Mouse (Mus musculus) intestine, embryonic 14.5 days (tissue): ENCODE results near the gene Gse1. TPM values are rescaled to one million over a fixed set of nuclear protein-coding genes. Genes with fewer than 3 reads are reported as not detected.

ENCODE experiments used
- ATAC-seq: fragments of 200-750 bp; cut with Nextera tagmentation; replicated peaks from 2 replicates; pipeline ENCODE4 v1.8.0; 2017; ENCODE audit warnings: low read depth, moderate number of reproducible peaks, moderate TSS enrichment, moderate library complexity; ENCODE audit not compliant: low FRiP score, low TSS enrichment
- DNase-seq: peaks from one replicate; pipeline ENCODE4 v3.0.0-alpha.2; 2018; ENCODE audit warnings: low spot score
- H3K27ac ChIP-seq: fragments of 300-500 bp; sonication (generic); 2 replicates; pipeline ENCODE4 v1.5.1; 2014; ENCODE audit warnings: low read depth, mild to moderate bottlenecking, control low read depth
- H3K27me3 ChIP-seq: fragments of 300-500 bp; sonication (generic); replicated peaks from 2 replicates; pipeline ENCODE4 v1.6.1; 2014; ENCODE audit warnings: low read length, control low read depth; ENCODE audit not compliant: control insufficient read depth, insufficient read depth
- H3K36me3 ChIP-seq: fragments of 300-500 bp; sonication (generic); 2 replicates; pipeline ENCODE4 v1.6.1; 2014; ENCODE audit warnings: low read length, control low read depth; ENCODE audit not compliant: control insufficient read depth, insufficient read depth
- H3K4me1 ChIP-seq: fragments of 300-500 bp; sonication (generic); replicated peaks from 2 replicates; pipeline ENCODE4 v1.6.1; 2014; ENCODE audit warnings: low read length, control low read depth, mixed read lengths; ENCODE audit not compliant: control insufficient read depth, insufficient read depth
- H3K4me2 ChIP-seq: fragments of 300-500 bp; sonication (generic); 2 replicates; pipeline ENCODE4 v1.6.1; 2014; ENCODE audit warnings: low read length
- H3K4me3 ChIP-seq: fragments of 300-500 bp; sonication (generic); 2 replicates; pipeline ENCODE4 v1.5.1; 2014; ENCODE audit warnings: low read depth, low read length, control low read depth, mixed read lengths
- H3K9ac ChIP-seq: fragments of 300-500 bp; sonication (generic); 2 replicates; pipeline ENCODE4 v1.6.1; 2014; ENCODE audit warnings: mild to moderate bottlenecking, low read length
- H3K9me3 ChIP-seq: fragments of 300-500 bp; sonication (generic); 2 replicates; pipeline ENCODE4 v1.6.1; 2016; ENCODE audit warnings: low read length, control low read depth; ENCODE audit not compliant: control insufficient read depth
- WGBS: fragments of 180-500 bp; shearing (Covaris S2); extraction: QIAGEN DNeasy Blood & Tissue Kit; methylation state at CpG from one replicate; pipeline ENCODE4 v1.1.7; 2014; 5-methylcytosine and 5-hydroxymethylcytosine counted together
- polyA plus RNA-seq: library from polyadenylated mRNA; unstranded; fragments of >200 nt; fragmentation: Nextera tagmentation; extraction: Ambion mirVana; gene quantifications from 2 replicates; pipeline ENCODE4 v1.2.1, GENCODE M21; 2014

Gse1 gene
- polyA plus RNA-seq, 1 experiment from 2014 or later: 13.3 TPM

DNA sequence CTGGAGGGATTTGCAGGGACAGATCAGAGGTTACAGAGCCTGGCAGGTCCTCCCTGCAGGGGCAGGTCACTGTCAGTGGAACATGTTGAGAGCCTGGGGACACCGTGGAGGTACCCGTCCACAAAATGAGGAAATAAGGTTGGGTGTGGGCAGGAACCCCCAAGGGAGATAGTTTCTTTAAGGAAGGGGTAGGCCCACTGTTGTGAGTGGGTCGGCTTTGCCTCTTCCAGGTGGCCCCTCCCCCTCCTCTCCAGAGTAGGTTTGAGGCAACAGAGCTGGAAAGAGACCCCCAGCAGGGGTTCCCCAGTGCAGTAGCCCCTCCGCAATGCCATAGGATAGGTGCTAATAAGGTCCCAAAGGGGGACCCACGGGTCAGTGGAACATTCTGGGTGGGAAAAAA is 274.2 kb downstream of the Gse1 start:
- no peaks in the 10 kb centered on the region for H3K9me3 ChIP-seq
- H3K4me1 ChIP-seq: peaks cover 59% of the 10 kb centered on the region
- no peak overlapping the region for H3K27ac ChIP-seq
- no peaks in the 10 kb centered on the region for H3K27me3 ChIP-seq
- no peaks in the 10 kb centered on the region for H3K36me3 ChIP-seq
- ATAC-seq: no peak
- 55% methylated on average over 5 of the region's 5 CpGs for WGBS
- H3K4me2 ChIP-seq: no peak overlapping the region
- no peak overlapping the region for H3K9ac ChIP-seq
- no peak for DNase-seq
- no peak overlapping the region for H3K4me3 ChIP-seq

DNA sequence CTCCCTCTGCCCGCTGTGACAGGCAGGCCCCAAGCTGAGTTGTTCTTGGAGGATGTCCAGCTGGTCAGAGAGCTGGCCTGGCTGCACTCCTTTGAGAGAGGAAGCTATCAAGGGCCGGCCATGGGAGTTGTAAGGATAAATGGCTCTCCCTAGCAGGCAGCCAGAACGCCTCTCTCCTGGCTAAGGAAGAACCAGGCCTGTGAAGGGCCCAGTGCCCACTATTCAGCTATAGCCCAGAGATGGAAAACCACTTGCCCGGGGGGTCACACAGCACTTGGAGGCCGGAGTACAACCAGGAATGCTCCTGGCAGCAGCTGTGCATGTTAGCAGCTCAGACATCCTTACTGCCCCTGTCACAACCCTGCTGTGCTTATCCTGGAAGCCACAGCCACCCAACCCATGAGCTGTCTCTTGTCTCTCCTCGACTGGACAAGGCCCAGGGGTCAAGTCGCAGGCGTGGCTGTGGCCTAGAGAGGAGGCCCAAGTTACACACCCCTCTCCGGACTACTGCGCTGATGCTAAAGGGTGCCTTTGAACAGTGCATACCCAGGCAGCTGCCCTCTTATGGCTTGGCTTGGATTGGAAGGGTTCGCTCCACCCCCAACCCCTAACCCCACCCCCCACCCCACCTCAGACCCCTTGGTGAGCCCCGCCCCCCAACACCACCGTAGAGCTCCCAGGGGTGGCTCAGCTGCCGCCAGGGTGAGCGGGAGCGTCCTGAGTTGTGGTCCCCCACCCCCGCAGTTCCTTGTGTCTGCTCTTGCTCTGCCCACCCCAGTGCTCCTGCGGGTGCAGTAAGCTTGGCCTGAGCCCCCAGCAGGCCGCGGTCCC is 276.2 kb downstream of the Gse1 start:
- no peak overlapping the region for H3K27ac ChIP-seq
- no peak overlapping the region for H3K9ac ChIP-seq
- peak overlapping the region; percentile 41 for H3K4me2 ChIP-seq
- no peaks in the 10 kb centered on the region for H3K36me3 ChIP-seq
- H3K27me3 ChIP-seq: no peaks in the 10 kb centered on the region
- H3K4me3 ChIP-seq: no peak overlapping the region
- WGBS: 13% methylated on average over 19 of the region's 20 CpGs
- H3K4me1 ChIP-seq: peaks cover 54% of the 10 kb centered on the region
- no peaks in the 10 kb centered on the region for H3K9me3 ChIP-seq
- no peak for DNase-seq
- ATAC-seq: 0 out of 2 replicates have a peak, but pooled peaks have one; percentile 10

DNA sequence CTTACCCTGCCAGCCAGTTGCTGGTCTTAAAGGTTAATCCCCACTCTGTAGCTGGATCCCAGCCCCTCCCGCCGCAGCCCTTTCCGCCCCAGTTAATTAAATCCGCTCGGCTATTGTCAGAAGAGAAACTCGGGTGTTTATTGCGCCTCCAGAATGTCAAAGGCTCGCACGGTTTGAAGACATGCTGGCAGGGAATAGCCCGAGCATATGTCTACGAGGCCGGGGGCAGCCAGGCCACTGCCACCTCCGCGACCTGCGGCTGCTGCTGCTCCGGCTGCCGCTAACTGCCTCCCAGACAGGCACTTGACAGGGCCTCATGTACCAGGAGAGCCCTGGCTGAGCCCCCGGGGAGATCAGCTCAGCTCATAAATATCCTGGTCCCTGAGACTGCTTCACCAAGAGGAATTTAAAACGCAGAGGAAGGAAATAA is 276.8 kb downstream of the Gse1 start:
- no peak overlapping the region for H3K4me3 ChIP-seq
- DNase-seq: peak; percentile 73
- peaks cover 60% of the 10 kb centered on the region for H3K4me1 ChIP-seq
- no peaks in the 10 kb centered on the region for H3K9me3 ChIP-seq
- H3K4me2 ChIP-seq: peak overlapping the region; percentile 41
- H3K27me3 ChIP-seq: no peaks in the 10 kb centered on the region
- no peak overlapping the region for H3K9ac ChIP-seq
- H3K36me3 ChIP-seq: no peaks in the 10 kb centered on the region
- no peak overlapping the region for H3K27ac ChIP-seq
- 6% methylated on average over 19 of the region's 19 CpGs for WGBS
- ATAC-seq: no peak

DNA sequence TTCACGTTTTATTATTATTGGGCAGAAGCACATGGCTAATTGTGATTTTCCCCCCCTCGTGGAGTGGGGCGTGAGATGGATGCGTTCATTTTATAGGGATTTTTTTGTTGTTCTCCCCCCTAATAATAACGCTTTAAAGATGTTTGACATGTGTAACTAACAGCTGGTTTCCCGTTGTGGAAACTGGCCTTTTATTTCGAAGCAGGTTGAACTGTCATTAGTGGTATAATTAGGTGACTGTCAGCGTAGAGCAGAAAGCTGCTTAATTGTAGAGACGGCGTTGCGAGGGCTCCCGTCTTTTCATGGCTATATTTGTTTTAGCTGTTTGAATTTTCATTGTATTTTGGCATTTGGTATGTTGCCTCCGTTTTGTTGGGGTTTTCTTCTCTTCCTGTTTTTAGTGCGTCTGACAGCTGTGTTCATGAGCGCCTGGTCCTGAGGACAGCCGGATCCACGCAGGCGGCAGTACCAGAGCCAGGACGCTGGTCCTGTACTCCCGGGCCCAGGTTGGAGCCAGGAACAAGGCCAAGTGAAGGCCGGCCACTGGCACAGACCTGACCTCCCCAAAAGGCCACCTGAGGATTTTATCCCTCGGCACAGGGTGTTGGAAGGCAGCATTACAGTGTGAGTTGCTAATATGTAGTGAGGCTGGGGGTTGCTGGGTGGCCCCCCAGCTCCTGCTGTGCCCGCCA is 277.5 kb downstream of the Gse1 start:
- Histone ChIP-seq H3K27me3 (no peaks in the 10 kb centered on the region), H3K9ac (no peak overlapping the region), H3K4me2 (peak overlapping the region; percentile 41), H3K4me1 (peaks cover 67% of the 10 kb centered on the region), H3K4me3 (no peak overlapping the region), H3K9me3 (no peaks in the 10 kb centered on the region), H3K27ac (no peak overlapping the region), H3K36me3 (no peaks in the 10 kb centered on the region)
- ATAC-seq (no peak), DNase-seq (no peak)
- 33% methylated on average over 23 of the region's 23 CpGs for WGBS

DNA sequence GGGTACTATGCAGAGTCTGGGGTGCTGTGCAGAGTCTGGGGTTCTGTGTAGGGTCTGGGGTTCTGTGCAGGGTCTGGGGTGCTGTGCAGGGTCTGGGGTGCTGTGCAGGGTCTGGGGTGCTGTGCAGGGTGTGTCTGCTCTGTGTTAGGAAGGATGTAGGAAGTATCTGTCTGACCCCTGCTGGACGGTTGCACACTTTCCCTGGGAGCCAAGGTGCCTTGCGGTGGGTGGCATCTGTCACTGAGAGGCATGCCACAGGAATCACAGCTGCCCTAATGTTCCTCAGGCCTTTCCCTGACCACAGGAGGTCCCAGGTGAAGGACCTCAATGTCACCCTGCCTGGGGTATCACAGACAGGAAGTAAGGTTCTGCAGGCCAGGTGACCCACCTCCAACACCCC is 278.3 kb downstream of the Gse1 start:
- WGBS: 65% methylated on average over 2 of the region's 2 CpGs
- no peak overlapping the region for H3K9ac ChIP-seq
- no peak overlapping the region for H3K27ac ChIP-seq
- H3K4me1 ChIP-seq: peaks cover 75% of the 10 kb centered on the region
- ATAC-seq (no peak), DNase-seq (no peak)
- no peaks in the 10 kb centered on the region for H3K27me3 ChIP-seq
- no peak overlapping the region for H3K4me2 ChIP-seq
- no peak overlapping the region for H3K4me3 ChIP-seq
- H3K36me3 ChIP-seq: no peaks in the 10 kb centered on the region
- no peaks in the 10 kb centered on the region for H3K9me3 ChIP-seq

DNA sequence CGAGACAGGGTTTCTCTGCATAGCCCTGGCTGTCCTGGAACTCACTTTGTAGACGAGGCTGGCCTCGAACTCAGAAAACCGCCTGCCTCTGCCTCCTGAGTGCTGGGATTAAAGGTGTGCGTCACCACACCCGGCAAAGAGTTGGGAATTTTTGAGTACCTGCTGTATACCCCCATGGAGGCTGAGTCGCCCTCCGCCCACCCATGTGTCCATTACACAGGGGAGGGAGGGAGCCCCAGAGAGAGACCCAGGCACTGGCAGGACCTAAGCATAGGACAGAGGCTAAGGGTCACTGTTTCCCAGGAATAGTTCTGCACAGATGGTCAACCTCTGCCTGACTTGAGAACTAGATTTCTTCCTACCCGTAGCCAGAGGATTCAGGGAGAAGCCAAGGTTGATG is 279.0 kb downstream of the Gse1 start:
- DNase-seq (no peak), ATAC-seq (no peak)
- Histone ChIP-seq H3K9me3 (no peaks in the 10 kb centered on the region), H3K4me1 (peaks cover 78% of the 10 kb centered on the region), H3K4me2 (no peak overlapping the region), H3K27ac (no peak overlapping the region), H3K27me3 (no peaks in the 10 kb centered on the region), H3K4me3 (no peak overlapping the region), H3K36me3 (no peaks in the 10 kb centered on the region), H3K9ac (no peak overlapping the region)
- WGBS: 89% methylated on average over 9 of the region's 9 CpGs

DNA sequence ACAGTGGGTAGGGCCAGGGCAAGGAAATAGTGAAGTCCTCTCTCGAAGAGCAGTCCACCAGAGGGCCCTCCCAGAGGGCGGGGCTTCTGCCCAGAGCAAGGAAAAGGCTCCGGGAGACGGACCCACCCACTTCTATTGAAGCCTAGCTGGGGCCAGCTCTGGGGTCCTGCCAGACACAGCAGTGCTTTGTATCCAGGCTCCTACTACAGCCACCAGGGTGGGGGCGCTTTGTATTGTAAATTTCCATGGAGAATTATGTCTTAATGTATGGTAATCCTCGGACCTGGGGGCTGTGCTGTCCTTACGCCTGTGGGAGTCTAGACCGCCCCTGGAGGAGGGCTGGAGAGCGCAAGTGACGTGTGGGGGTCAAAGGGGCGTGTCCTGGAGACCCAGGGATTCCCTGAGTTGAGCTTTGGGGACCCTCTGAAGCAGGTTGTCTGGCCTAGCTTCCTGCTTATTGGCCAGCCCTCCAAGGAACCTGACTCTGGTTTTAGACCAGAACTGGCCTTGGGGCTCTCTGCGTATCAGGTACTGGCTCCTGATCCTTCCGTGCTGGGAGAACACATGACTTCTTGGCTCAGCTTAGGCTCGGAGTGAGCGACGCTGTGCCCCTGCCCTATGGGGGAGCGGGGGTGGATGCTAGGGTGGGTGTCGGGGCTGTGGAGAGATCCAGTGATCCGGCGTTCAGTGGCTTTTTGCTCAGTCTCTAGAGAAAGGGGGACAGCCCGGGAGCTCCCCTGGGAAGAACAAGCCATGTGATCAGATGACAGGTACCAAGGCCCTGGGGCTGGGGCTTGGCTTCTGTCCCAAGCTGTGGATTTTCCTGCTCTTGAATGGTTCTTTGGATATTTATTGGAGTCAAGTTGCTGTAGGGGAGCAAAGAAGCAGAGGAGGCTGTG is 281.1 kb downstream of the Gse1 start:
- ATAC-seq (peak; percentile 68), DNase-seq (peak; percentile 76)
- peak overlapping the region; percentile 43 for H3K4me2 ChIP-seq
- peak overlapping the region; percentile 33; the same call in 1 of the 2 replicates for H3K27ac ChIP-seq
- peaks cover 70% of the 10 kb centered on the region for H3K4me1 ChIP-seq
- no peaks in the 10 kb centered on the region for H3K9me3 ChIP-seq
- H3K4me3 ChIP-seq: peak overlapping the region; percentile 14; the same call in 1 of the 2 replicates
- no peak overlapping the region for H3K9ac ChIP-seq
- H3K27me3 ChIP-seq: no peaks in the 10 kb centered on the region
- H3K36me3 ChIP-seq: no peaks in the 10 kb centered on the region
- 8% methylated on average over 21 of the region's 21 CpGs for WGBS

DNA sequence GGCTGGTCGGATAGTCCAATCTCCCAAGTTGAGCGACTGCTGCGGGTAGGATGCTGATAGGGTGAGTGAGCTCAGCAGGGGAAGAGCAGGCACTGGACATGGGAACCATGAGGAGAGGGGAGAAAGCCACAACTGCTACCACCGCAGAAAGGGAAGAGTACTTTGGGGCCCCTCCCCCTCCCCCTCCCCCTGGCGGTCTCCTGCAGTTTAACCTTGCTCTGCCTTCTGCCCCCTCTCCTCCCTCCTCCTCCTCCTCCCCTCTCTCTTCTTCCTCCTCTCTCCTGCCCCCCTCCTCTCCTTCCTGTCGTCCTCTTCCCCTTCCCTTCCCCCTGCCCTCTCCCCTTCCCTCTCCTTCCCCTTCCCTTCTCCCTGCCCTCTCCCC is 281.8 kb downstream of the Gse1 start:
- H3K36me3 ChIP-seq: no peaks in the 10 kb centered on the region
- H3K9me3 ChIP-seq: no peaks in the 10 kb centered on the region
- H3K27ac ChIP-seq: peak overlapping the region; percentile 33; the same call in 1 of the 2 replicates
- ATAC-seq (no peak), DNase-seq (no peak)
- H3K4me3 ChIP-seq: no peak overlapping the region
- 21% methylated on average over 4 of the region's 6 CpGs for WGBS
- peaks cover 64% of the 10 kb centered on the region for H3K4me1 ChIP-seq
- H3K4me2 ChIP-seq: peak overlapping the region; percentile 43
- H3K27me3 ChIP-seq: no peaks in the 10 kb centered on the region
- H3K9ac ChIP-seq: no peak overlapping the region
